Mouse (Mus musculus) cortical plate, adult 2 months (tissue): ENCODE measurements at regions not wholly inside any gene's neighbourhood (a gene's known extent, or its start where the extent isn't known, plus 50 kb on each side); places are given as distances from the start of the nearest gene placed in this dataset.
A peak's percentile ranks its signal among the peaks of the same experiment; 100 is the strongest.

Experiments used
- H3K27ac ChIP-seq: fragments of 200-500 bp; 2 replicates; pipeline ENCODE4 v1.5.1; 2012; ENCODE audit warnings: low read length, control low read depth, inconsistent platforms; ENCODE audit not compliant: insufficient read depth
- H3K4me1 ChIP-seq: fragments of 200-500 bp; 2 replicates; pipeline ENCODE4 v1.6.1; 2011; ENCODE audit warnings: low read length; ENCODE audit not compliant: control insufficient read depth, insufficient read depth
- H3K4me3 ChIP-seq: fragments of 200-500 bp; 2 replicates; pipeline ENCODE4 v1.5.1; 2011; ENCODE audit warnings: mild to moderate bottlenecking, low read length, control low read depth; ENCODE audit not compliant: insufficient read depth
- CTCF ChIP-seq: fragments of 200-500 bp; IDR thresholded peaks from 2 replicates; pipeline ENCODE4 v1.5.1; 2011; ENCODE audit warnings: mild to moderate bottlenecking, control low read depth, low read length; ENCODE audit not compliant: insufficient read depth; ENCODE audit errors: extremely low read depth
- POLR2A ChIP-seq: fragments of 200-500 bp; IDR thresholded peaks from 2 replicates; pipeline ENCODE4 v1.6.1; 2011; ENCODE audit warnings: mild to moderate bottlenecking, low read length, control low read depth; ENCODE audit not compliant: insufficient read depth; ENCODE audit errors: extremely low read depth

DNA sequence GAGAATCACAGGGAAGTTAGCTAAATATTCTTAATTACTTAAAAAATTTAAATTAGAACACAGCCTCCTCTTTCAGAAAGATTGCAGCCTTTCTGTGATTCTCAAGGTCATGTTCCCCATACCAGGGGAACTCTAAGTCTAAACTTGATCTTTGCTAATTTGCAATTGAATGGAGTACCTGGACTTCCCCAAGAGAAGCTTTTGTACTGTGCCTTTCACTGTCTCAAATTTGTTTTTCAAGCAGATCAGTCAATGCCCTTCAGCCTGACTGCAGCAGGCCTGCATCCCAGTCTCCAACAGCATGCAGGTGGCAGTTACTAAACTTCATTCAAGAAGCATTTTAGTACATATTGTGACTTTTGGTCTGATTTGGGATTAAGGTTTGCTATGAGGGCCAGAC lies 611.8 kb downstream of the Snca start:
- H3K4me3 ChIP-seq = no peak overlapping the region
- no peaks in the 10 kb centered on the region for H3K4me1 ChIP-seq
- no peak overlapping the region for H3K27ac ChIP-seq
- TF ChIP-seq POLR2A (no peak), CTCF (no peak)

DNA sequence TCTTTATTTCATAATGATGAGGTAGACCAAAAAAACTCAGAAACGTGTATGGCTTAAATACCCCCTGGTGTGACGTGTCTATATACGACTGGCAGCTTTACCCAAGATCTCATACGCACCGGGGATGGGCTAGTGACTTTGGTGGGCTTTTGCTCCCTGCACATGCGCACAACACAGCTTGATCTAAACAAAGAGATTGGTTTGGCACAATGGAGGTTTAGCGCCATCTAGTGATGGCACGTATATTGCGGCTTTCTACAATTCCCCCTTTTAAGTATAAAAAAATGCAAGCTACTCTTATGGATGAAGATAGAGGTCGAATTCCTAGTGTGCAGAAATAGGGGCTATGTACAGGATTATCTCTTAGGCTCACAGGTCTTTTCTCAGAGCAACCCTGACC lies 628.1 kb downstream of the Snca start:
- TF ChIP-seq CTCF (peak; percentile 57), POLR2A (no peak)
- Histone ChIP-seq H3K27ac (no peak overlapping the region), H3K4me3 (no peak overlapping the region), H3K4me1 (no peaks in the 10 kb centered on the region)
